Comparison of ENCODE assay signal across 8 mouse cellular contexts in the genomic region with DNA sequence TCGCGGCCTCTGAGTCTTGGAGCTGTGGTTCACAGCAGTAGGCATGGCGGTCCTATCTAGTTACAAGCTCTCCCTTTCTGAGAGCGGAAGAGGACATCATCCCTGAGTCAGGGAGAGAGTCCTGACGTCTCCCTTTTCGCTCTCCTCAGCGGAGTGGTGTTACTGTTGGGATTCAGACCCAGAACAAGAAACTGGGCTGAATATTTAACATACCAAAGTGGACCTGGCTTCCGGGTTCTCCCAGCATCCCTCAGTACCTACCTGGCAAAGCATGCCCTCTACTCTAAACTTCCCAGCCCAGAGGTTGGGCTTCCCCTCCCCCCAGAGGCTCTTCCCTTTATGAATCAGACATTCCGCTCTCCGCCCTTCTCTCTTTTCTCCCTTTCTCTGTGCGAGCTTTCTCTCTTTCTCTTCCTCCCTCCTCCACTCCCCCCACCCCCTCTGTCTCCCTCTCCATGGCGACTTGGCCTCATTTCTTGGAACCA. TPM values are rescaled to one million over a fixed set of nuclear protein-coding genes. Genes with fewer than 3 reads are reported as not detected.
DNase-seq lines count a peak whose midpoint lies in the region; ATAC-seq and TF ChIP-seq lines count a peak whose summit lies in the region.

No protein-coding gene starts in this region.

- 0 out of 4 replicates have a peak, but pooled peaks cover 0 to 6% of the 10 kb centered on the region in 2 experiments for H3K4me1 ChIP-seq in ES-E14 (ENCODE audit: control insufficient read depth in 2 of 2, insufficient read depth in 2 of 2, low read length in 2 of 2, poor library complexity in 1 of 2)
- H3K4me1 ChIP-seq in forebrain, embryonic 12.5 days, result peaks cover 13% of the 10 kb centered on the region
- peaks cover 12% of the 10 kb centered on the region; the same call in 1 of the 2 replicates for H3K4me1 ChIP-seq in intestine, embryonic 16.5 days (ENCODE audit: control insufficient read depth, insufficient read depth, low read length)
- H3K4me1 ChIP-seq in lung, embryonic 16.5 days (replicated peaks; ENCODE audit: control insufficient read depth, insufficient read depth, low read length), result peaks cover 19% of the 10 kb centered on the region

- no peak overlapping the region for H3K27ac ChIP-seq in ES-E14 (ENCODE audit: insufficient read depth, low read depth, low read length, poor library complexity, severe bottlenecking)
- no peak overlapping the region for H3K27ac ChIP-seq in forebrain, embryonic 12.5 days
- H3K27ac ChIP-seq in intestine, embryonic 16.5 days (ENCODE audit: low read length), result no peak overlapping the region; the same call in 1 of the 2 replicates
- H3K27ac ChIP-seq in lung, embryonic 16.5 days (ENCODE audit: low read length), result peak overlapping the region; percentile 60

- H3K4me2 ChIP-seq in forebrain, embryonic 12.5 days, result peak overlapping the region; percentile 62
- peak overlapping the region; percentile 63 for H3K4me2 ChIP-seq in intestine, embryonic 16.5 days (ENCODE audit: low read depth, low read length)
- peak overlapping the region; percentile 78 for H3K4me2 ChIP-seq in lung, embryonic 16.5 days (ENCODE audit: low read depth, low read length)

- peak overlapping the region; percentile 46; the same call in 1 of the 2 replicates for H3K9ac ChIP-seq in ES-E14 (ENCODE audit: insufficient read depth, low read depth, low read length, poor library complexity, severe bottlenecking)
- peak overlapping the region; percentile 39; the same call in 1 of the 2 replicates for H3K9ac ChIP-seq in forebrain, embryonic 12.5 days
- H3K9ac ChIP-seq in intestine, embryonic 16.5 days (ENCODE audit: low read depth, low read length), result peak overlapping the region; percentile 16
- H3K9ac ChIP-seq in lung, embryonic 16.5 days (ENCODE audit: low read length), result peak overlapping the region; percentile 71

- no peak for DNase-seq in frontal cortex, postnatal 10 days (ENCODE audit: low spot score in 2 of 2)
- no peak for DNase-seq in ES-E14 (ENCODE audit: low read depth, low spot score)
- no peak for DNase-seq in spleen, adult 12 weeks (ENCODE audit: low spot score)

- ATAC-seq in frontal cortex, adult (ENCODE audit: low TSS enrichment), result peak; percentile 66
- ATAC-seq in forebrain, embryonic 12.5 days (ENCODE audit: low FRiP score), result peak; percentile 28; the same call in 1 of the 2 replicates
- peak; percentile 38; the same call in 1 of the 2 replicates for ATAC-seq in intestine, embryonic 16.5 days
- peak; percentile 41 for ATAC-seq in lung, embryonic 16.5 days (ENCODE audit: low read depth)
- no peak for ATAC-seq in inflammation-experienced regulatory T-cells, adult 6 months

- H3K9me3 ChIP-seq in ES-E14 (ENCODE audit: control insufficient read depth, insufficient read depth, low read depth, low read length), result no peaks in the 10 kb centered on the region
- H3K9me3 ChIP-seq in forebrain, embryonic 12.5 days, result no peaks in the 10 kb centered on the region
- H3K9me3 ChIP-seq in intestine, embryonic 16.5 days (ENCODE audit: control insufficient read depth, low read length), result no peaks in the 10 kb centered on the region
- H3K9me3 ChIP-seq in lung, embryonic 16.5 days (ENCODE audit: control insufficient read depth, low read length), result no peaks in the 10 kb centered on the region

- WGBS in forebrain, embryonic 12.5 days, result 17% methylated on average over 12 of the region's 12 CpGs
- 15% methylated on average over 12 of the region's 12 CpGs for WGBS in intestine, embryonic 16.5 days
- WGBS in lung, embryonic 16.5 days, result 12% methylated on average over 12 of the region's 12 CpGs

- peaks cover 13% of the 10 kb centered on the region; the same call in 1 of the 2 replicates for H3K27me3 ChIP-seq in forebrain, embryonic 12.5 days
- H3K27me3 ChIP-seq in intestine, embryonic 16.5 days (replicated peaks; ENCODE audit: control insufficient read depth, insufficient read depth, low read length), result no peaks in the 10 kb centered on the region
- H3K27me3 ChIP-seq in lung, embryonic 16.5 days (ENCODE audit: control insufficient read depth, insufficient read depth, low read depth, low read length), result no peaks in the 10 kb centered on the region

- in situ Hi-C loops in ES-E14 (cut with MboI; ENCODE audit: low sequenced_read_pairs in 2 of 2, unreplicated experiment in 2 of 2), result no loop called here

- H3K4me3 ChIP-seq in ES-E14 (ENCODE audit: insufficient read depth in 1 of 2, low read depth in 1 of 2, low read length in 2 of 2, poor library complexity in 1 of 2, severe bottlenecking in 1 of 2), result peak overlapping the region; percentile 20 to 60; a peak in 3 of 4 replicates
- peak overlapping the region; percentile 40 for H3K4me3 ChIP-seq in forebrain, embryonic 12.5 days (replicated peaks)
- H3K4me3 ChIP-seq in intestine, embryonic 16.5 days (ENCODE audit: low read length), result peak overlapping the region; percentile 51
- H3K4me3 ChIP-seq in lung, embryonic 16.5 days (ENCODE audit: low read length), result peak overlapping the region; percentile 51

- H3K36me3 ChIP-seq in ES-E14 (ENCODE audit: control insufficient read depth, insufficient read depth, low read length, poor library complexity, severe bottlenecking), result no peaks in the 10 kb centered on the region
- H3K36me3 ChIP-seq in forebrain, embryonic 12.5 days (replicated peaks), result no peaks in the 10 kb centered on the region
- H3K36me3 ChIP-seq in intestine, embryonic 16.5 days (ENCODE audit: control insufficient read depth, insufficient read depth, low read length), result no peaks in the 10 kb centered on the region
- H3K36me3 ChIP-seq in lung, embryonic 16.5 days (ENCODE audit: control insufficient read depth, insufficient read depth, low read length), result no peaks in the 10 kb centered on the region

TF ChIP-seq in ES-E14, 5 proteins besides CTCF, POLR2A, EP300 and RAD21:
- no peak for TF ChIP-seq MAFK (IDR thresholded peaks at IDR 0.05; ENCODE audit: insufficient read depth, low read depth, low read length)
- TF ChIP-seq CHD2 (IDR thresholded peaks at IDR 0.05; ENCODE audit: low read depth, low read length), result no peak
- TF ChIP-seq ZC3H11A (IDR thresholded peaks at IDR 0.05; ENCODE audit: borderline replicate concordance, low read depth, low read length), result no peak
- no peak for TF ChIP-seq HCFC1 (IDR thresholded peaks at IDR 0.05; ENCODE audit: borderline replicate concordance, insufficient read depth, low read length)
- TF ChIP-seq ZNF384 (IDR thresholded peaks at IDR 0.05; ENCODE audit: low read depth, low read length), result no peak

RNA-seq across cellular contexts. Expression of gene Chrna1, which starts 5.3 kb away (rescaled TPM):
- total RNA-seq in ES-E14 (2012; rRNA removed), result 0.13 and 0.16 TPM in 2 replicates
- polyA plus RNA-seq in forebrain, embryonic 12.5 days (2016; fragmentation: Nextera tagmentation; extraction: Ambion mirVana), result 0.10 and 0.15 TPM in 2 replicates
- 0.10 TPM in 2 replicates for polyA plus RNA-seq in intestine, embryonic 16.5 days (2015; fragmentation: Nextera tagmentation; extraction: Ambion mirVana)
- polyA plus RNA-seq in lung, embryonic 16.5 days (2015; fragmentation: Nextera tagmentation; extraction: Ambion mirVana), result 0.26 and 0.53 TPM in 2 replicates
- polyA plus RNA-seq in inflammation-experienced regulatory T-cells, adult 6 months (2017; shearing (Covaris generic)), result not detected

RNA-seq across cellular contexts. Expression of gene Wipf1, which starts 55.9 kb away (rescaled TPM):
- total RNA-seq in ES-E14 (2012; rRNA removed), result 0.95 and 1.2 TPM in 2 replicates
- polyA plus RNA-seq in forebrain, embryonic 12.5 days (2016; fragmentation: Nextera tagmentation; extraction: Ambion mirVana), result 4.3 and 5.5 TPM in 2 replicates
- polyA plus RNA-seq in intestine, embryonic 16.5 days (2015; fragmentation: Nextera tagmentation; extraction: Ambion mirVana), result 9.0 and 10.7 TPM in 2 replicates
- 9.4 and 12.6 TPM in 2 replicates for polyA plus RNA-seq in lung, embryonic 16.5 days (2015; fragmentation: Nextera tagmentation; extraction: Ambion mirVana)
- polyA plus RNA-seq in inflammation-experienced regulatory T-cells, adult 6 months (2017; shearing (Covaris generic)), result 100 to 1,000 TPM in 1 of 3 experiments, 10 to 100 TPM in 2; 61.5 to 101 (median 68.3) TPM

Comparison
In these comparisons a context has a peak if more than half of its experiments do, and no peak if none do; other contexts are left out.
1. H3K9ac ChIP-seq: peak in every context shown above with its lines; median percentile 71 in lung, embryonic 16.5 days; 46 in ES-E14; 39 in forebrain, embryonic 12.5 days; 16 in intestine, embryonic 16.5 days.